Mouse (Mus musculus): ENCODE results near the gene Lamtor1. TPM values are rescaled to one million over a fixed set of nuclear protein-coding genes. Genes with fewer than 3 reads are reported as not detected.
A peak's percentile ranks its signal among the peaks of the same experiment; 100 is the strongest.

Lamtor1 gene
- 147 and 154 TPM in 2 replicates for polyA plus RNA-seq (2015; fragmentation: Nextera tagmentation; extraction: Ambion mirVana)

DNA sequence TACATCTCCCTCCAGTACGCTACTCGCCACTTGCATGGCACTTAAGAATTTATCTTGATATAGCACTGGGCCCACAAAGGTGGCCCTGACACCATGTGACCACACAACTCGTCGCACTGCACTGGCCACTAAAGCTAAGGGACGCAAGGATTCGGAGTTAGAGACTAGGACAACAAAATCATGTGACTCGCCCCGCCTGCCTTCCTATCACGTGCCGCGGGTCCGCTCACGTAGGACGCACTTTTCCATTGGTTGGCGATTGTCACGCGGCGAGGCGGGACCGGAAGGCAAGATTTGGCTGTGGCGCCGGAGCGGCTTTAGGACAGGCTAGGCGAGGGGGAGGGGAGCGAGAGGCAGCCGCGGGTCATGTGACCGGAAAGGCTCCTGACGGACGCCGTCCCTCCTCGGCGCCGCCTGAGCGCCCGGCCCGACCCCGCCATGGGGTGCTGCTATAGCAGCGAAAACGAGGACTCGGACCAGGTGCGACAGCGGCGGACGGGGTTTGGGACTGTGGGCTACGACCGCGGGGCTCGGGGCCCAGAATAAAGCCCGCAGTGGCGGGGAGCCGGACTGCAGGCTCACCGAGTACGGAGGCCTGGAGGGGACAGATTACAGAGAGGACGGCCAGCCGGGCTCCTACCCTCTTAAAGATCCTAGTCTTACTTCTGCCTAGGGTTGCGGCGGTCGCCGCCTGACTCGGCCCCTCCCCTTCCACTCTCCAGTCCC lies at the start of gene Lamtor1:
TSS of gene Lamtor1 (plus strand) at position 344 of the 726 bp plus-strand sequence.
- WGBS: under 1% methylated on average over 60 of the region's 61 CpGs
- peaks cover 8% of the 10 kb centered on the region for H3K4me1 ChIP-seq

DNA sequence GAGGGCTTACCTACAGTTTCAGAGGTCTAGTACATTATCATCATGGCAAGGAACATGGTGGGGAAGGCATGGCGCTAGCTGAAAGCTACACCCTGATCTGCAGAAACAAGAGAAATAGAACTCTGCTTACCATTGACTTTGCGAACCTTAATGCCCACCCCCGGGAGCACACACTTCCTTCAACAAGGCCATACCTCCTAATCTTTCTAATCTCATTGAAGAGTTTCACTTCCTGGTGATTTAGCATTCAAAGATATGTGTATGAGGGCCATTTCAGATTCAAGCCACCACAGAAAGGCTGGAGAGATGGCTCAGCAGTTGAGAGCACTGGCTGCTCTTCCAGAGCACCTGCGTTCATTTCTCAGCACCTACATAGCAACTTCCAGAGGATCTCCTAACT lies 48.6 kb upstream of the Lamtor1 start, which contains the start of gene Folr2:
TSS of gene Folr2 (minus strand) at position 101 of the 400 bp plus-strand sequence.
- H3K27ac ChIP-seq: 0 out of 2 replicates have a peak within 1 kb of the TSS, but pooled peaks have one; percentile 51
- H3K9me3 ChIP-seq: no peaks in the 10 kb centered on the region
- no peaks in the 10 kb centered on the region for H3K4me1 ChIP-seq
- H3K4me2 ChIP-seq: no peak within 1 kb of the TSS
- H3K9ac ChIP-seq: no peak within 1 kb of the TSS
- no peaks in the 10 kb centered on the region for H3K36me3 ChIP-seq
- H3K4me3 ChIP-seq (replicated peaks): no peak within 1 kb of the TSS
- ATAC-seq (ENCODE audit: insufficient read depth, low FRiP score, low read depth): no peak
- 87% methylated on average over 4 of the region's 4 CpGs for WGBS
- no peaks in the 10 kb centered on the region for H3K27me3 ChIP-seq (replicated peaks)

More for the DNA sequence above, at the start of gene Lamtor1:
- peak; percentile 98 for ATAC-seq (ENCODE audit: insufficient read depth, low FRiP score, low read depth)
- H3K9me3 ChIP-seq: no peaks in the 10 kb centered on the region
- H3K36me3 ChIP-seq: peaks cover 14% of the 10 kb centered on the region
- peak within 1 kb of the TSS; percentile 86 for H3K9ac ChIP-seq
- H3K4me2 ChIP-seq: peak within 1 kb of the TSS; percentile 72
- H3K27me3 ChIP-seq (replicated peaks): no peaks in the 10 kb centered on the region
- H3K27ac ChIP-seq: peak within 1 kb of the TSS; percentile 96
- peak within 1 kb of the TSS; percentile 80 for H3K4me3 ChIP-seq (replicated peaks)

DNA sequence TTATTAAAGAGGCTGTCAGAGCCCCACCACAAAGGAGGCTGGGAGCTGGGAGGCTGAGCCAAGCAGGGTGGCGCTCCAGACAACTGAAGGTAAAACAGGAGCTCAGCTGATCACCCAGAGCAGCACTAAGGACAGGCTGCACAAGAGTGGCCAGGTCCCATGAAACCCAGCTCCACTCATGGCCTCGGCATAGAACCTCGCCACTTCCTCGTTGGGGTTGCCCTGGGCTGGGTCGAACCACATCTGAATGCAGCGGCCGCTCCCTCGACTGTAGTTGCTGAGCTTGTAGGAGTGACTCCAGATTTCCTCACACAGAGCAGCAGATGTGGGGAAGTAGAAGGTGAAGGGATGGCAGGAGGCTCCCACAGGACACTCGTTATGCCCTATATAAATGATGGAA lies 47.3 kb upstream of the Lamtor1 start:
- no peak overlapping the region for H3K9ac ChIP-seq
- 0 out of 2 replicates have a peak overlapping the region, but pooled peaks have one; percentile 51 for H3K27ac ChIP-seq
- 63% methylated on average over 9 of the region's 9 CpGs for WGBS
- no peak overlapping the region for H3K4me2 ChIP-seq
- no peaks in the 10 kb centered on the region for H3K27me3 ChIP-seq (replicated peaks)
- no peaks in the 10 kb centered on the region for H3K9me3 ChIP-seq
- no peak; the same call in 1 of the 2 replicates for ATAC-seq (ENCODE audit: insufficient read depth, low FRiP score, low read depth)
- no peak overlapping the region for H3K4me3 ChIP-seq (replicated peaks)
- H3K4me1 ChIP-seq: no peaks in the 10 kb centered on the region
- H3K36me3 ChIP-seq: no peaks in the 10 kb centered on the region

DNA sequence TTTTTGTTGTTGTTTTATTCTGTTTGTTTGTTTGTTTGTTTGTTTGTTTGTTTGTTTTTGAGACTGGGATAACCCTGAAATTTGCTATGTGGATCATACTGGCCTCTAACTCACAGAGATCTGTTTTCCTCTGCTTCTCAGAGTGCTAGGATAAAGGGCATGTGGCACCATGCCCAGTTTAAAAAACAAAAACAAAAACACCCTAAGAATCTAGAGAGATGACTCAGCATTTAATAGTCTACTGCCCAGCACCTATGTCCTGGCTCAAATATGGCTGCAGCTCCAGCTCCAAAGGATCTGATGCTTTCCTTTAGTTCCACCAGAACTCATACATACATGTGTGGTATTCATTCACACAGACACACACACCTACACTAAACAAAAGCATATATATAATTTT lies 44.7 kb upstream of the Lamtor1 start:
- Histone ChIP-seq H3K9ac (no peak overlapping the region), H3K4me2 (no peak overlapping the region), H3K36me3 (no peaks in the 10 kb centered on the region), H3K4me3 (replicated peaks) (no peak overlapping the region), H3K4me1 (no peaks in the 10 kb centered on the region), H3K9me3 (no peaks in the 10 kb centered on the region), H3K27me3 (replicated peaks) (no peaks in the 10 kb centered on the region), H3K27ac (no peak overlapping the region)
- ATAC-seq (ENCODE audit: insufficient read depth, low FRiP score, low read depth): no peak

DNA sequence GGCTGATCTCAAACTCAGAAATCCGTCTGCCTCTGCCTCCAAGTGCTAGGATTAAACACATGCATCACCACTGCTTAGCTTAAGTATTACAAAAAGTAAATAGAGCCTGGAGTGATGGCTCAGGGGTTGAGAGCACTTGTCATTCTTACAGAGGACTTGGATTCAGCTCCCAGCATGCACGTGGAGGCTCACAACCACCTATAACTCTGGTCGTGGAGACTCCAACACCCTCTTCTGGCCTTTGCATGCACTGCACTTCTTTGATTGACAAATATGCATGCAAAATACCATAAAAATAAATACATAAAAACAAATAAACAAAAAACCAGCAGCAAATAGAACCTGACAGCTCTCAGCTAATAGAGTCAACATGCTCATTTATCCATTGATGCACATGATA lies 43.4 kb upstream of the Lamtor1 start:
- no peaks in the 10 kb centered on the region for H3K27me3 ChIP-seq (replicated peaks)
- no peak overlapping the region for H3K9ac ChIP-seq
- no peak for ATAC-seq (ENCODE audit: insufficient read depth, low FRiP score, low read depth)
- no peak overlapping the region for H3K27ac ChIP-seq
- H3K9me3 ChIP-seq: no peaks in the 10 kb centered on the region
- no peak overlapping the region for H3K4me3 ChIP-seq (replicated peaks)
- no peaks in the 10 kb centered on the region for H3K36me3 ChIP-seq
- 61% methylated on average over 3 of the region's 3 CpGs for WGBS
- no peak overlapping the region for H3K4me2 ChIP-seq
- H3K4me1 ChIP-seq: no peaks in the 10 kb centered on the region

DNA sequence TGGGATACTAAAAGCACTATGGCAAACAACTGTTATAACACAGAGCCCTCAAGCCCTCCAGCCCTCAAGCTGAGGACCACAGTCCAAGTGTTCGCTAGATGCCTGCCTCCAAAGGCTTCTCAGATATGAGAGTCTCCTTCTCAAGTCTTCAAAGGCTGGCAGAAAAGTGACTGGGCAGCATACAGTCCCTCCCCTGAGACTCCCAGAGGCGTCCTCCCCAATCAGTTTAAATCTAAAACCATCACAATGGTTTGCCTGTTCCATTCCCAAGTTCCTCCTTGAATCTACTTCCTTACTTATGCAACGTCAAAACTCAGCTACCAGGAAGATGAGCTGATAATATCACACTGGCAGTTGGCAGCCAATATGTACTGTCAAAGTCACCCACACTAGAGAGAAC lies 42.3 kb upstream of the Lamtor1 start, which contains the start of gene Anapc15:
TSS of gene Anapc15 (plus strand) at position 301 of the 400 bp plus-strand sequence.
- H3K4me1 ChIP-seq: no peaks in the 10 kb centered on the region
- no peak within 1 kb of the TSS for H3K27ac ChIP-seq
- H3K4me2 ChIP-seq: no peak within 1 kb of the TSS
- no peak for ATAC-seq (ENCODE audit: insufficient read depth, low FRiP score, low read depth)
- WGBS: 72% methylated on average over 3 of the region's 3 CpGs
- H3K36me3 ChIP-seq: no peaks in the 10 kb centered on the region
- no peaks in the 10 kb centered on the region for H3K9me3 ChIP-seq
- H3K4me3 ChIP-seq (replicated peaks): no peak within 1 kb of the TSS
- no peaks in the 10 kb centered on the region for H3K27me3 ChIP-seq (replicated peaks)
- H3K9ac ChIP-seq: no peak within 1 kb of the TSS

DNA sequence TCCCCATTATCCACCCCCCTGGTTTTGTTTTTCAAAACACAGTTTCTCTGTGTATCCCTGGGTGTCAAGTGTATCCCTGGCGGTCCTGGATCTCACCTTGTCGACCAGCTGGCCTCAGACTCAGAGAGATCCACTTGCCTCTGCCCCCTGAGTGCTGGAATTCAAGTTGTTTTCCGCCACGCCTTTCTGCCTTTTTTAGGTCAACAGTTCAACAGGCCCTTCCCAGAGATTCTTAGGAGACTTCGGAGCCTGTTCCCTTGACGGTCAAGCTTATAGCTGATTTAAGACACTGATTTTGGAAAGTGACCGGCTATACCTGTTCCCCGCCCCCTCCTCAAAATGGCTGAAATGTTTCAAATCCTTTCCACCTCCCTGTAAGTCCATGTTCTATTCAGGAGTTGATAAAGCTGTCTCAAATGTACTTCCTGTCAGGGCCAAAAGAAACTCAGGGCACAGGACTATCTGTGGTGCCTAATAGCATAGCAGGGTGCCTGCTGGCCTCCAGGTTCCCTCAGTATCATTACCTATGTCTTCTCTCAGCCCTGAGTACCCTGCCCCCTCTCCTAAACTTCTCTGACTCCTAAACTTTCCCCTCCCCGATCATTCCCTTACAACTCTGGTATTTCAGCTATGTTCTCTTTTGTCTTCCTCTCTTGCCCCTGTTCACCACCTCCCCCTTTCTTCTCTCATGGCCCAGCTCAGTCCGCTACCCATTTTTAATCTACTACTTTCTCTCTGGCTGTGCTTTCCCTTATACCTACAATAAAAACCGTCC lies 39.0 kb upstream of the Lamtor1 start:
- no peak for ATAC-seq (ENCODE audit: insufficient read depth, low FRiP score, low read depth)
- H3K36me3 ChIP-seq: no peaks in the 10 kb centered on the region
- H3K4me1 ChIP-seq: no peaks in the 10 kb centered on the region
- no peak overlapping the region for H3K4me2 ChIP-seq
- H3K9me3 ChIP-seq: no peaks in the 10 kb centered on the region
- no peak overlapping the region for H3K4me3 ChIP-seq (replicated peaks)
- no peaks in the 10 kb centered on the region for H3K27me3 ChIP-seq (replicated peaks)
- H3K27ac ChIP-seq: no peak overlapping the region
- H3K9ac ChIP-seq: no peak overlapping the region
- 82% methylated on average over 11 of the region's 11 CpGs for WGBS

DNA sequence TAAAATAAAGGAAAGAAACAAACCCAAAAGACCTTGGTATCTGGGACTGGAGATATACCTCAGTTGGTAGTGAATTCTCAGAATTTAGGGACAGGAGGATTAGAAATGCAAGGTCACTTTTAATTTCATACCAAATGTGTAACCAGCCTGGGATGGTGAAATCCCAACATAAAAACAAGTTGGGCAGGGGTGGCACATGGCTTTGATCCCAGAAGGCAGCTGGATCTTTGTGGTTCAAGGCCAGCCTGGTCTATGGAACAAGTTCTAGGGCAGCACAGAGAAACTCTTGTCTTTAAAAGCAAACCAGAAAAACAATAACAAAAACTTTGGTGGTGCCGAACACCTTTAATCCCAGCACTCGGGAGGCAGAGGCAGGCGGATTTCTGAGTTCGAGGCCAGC lies 38.2 kb upstream of the Lamtor1 start:
- H3K4me3 ChIP-seq (replicated peaks): no peak overlapping the region
- H3K9me3 ChIP-seq: no peaks in the 10 kb centered on the region
- H3K27ac ChIP-seq: no peak overlapping the region
- no peaks in the 10 kb centered on the region for H3K27me3 ChIP-seq (replicated peaks)
- WGBS: 92% methylated on average over 4 of the region's 4 CpGs
- H3K36me3 ChIP-seq: no peaks in the 10 kb centered on the region
- H3K4me2 ChIP-seq: no peak overlapping the region
- H3K9ac ChIP-seq: no peak overlapping the region
- ATAC-seq (ENCODE audit: insufficient read depth, low FRiP score, low read depth): no peak
- no peaks in the 10 kb centered on the region for H3K4me1 ChIP-seq

DNA sequence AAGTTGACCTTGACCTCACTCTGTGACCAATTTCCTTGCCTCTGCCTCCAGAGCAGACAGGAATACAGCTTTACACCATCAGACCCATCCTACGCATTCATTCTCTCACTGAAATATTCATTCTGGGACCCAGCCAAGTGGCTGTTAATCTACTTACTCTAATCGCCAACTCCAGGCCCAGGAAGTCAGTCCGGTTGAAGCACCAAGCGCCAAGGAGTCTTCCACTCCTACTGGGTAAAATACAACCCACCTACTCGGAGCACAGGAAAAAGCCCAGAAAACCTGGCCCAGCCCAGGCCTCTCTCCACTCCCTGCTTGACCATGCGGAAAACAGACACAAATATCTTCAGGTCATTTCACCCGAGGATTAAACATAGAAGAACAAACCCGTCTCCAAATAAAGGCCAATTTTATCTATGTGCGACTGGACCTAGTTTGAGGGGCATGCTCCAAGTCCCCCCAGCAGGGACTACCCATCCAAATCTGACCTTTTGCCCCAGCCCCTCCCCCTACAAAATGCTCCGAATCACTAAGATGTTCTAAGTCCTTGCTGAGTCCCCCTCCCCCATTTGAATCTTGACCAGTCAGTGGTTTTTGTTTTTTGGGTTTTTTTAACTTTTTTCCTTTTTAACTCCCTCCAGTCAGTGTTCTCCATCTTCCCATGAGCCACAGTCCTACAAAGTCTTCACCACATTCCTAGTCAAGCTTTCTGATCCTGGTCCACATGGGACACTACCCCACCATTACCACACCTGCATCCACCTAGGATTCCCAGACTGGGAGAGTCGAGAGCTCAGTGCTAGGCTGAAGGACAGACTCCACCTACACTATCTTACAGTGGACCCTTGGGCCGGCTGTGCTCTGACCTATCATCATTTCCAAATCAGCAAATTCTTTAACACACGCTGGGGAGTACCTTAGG lies 37.2 kb upstream of the Lamtor1 start:
- no peak overlapping the region for H3K4me2 ChIP-seq
- no peaks in the 10 kb centered on the region for H3K27me3 ChIP-seq (replicated peaks)
- H3K4me3 ChIP-seq (replicated peaks): no peak overlapping the region
- H3K4me1 ChIP-seq: no peaks in the 10 kb centered on the region
- H3K36me3 ChIP-seq: no peaks in the 10 kb centered on the region
- no peak overlapping the region for H3K27ac ChIP-seq
- H3K9me3 ChIP-seq: no peaks in the 10 kb centered on the region
- H3K9ac ChIP-seq: no peak overlapping the region
- ATAC-seq (ENCODE audit: insufficient read depth, low FRiP score, low read depth): no peak
- 69% methylated on average over 13 of the region's 13 CpGs for WGBS

DNA sequence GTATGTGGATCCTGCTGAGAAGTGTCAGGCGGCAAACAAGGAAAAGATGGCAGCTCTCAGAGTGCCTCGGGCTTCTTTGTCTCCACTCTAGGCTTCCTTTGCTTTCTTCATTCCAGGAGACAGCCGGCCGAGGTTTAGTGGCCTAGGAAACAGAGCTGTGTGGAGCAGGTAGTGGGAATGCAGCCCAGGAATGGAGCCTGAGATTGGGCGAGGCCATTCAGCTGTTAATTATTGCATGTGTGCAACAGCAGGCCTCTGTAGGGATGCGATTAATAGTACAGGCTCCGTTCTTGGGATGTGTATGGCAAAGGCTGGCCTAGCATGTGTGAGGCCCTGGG lies 36.6 kb upstream of the Lamtor1 start:
- Histone ChIP-seq H3K9me3 (no peaks in the 10 kb centered on the region), H3K27ac (no peak overlapping the region), H3K9ac (no peak overlapping the region), H3K27me3 (replicated peaks) (no peaks in the 10 kb centered on the region), H3K36me3 (no peaks in the 10 kb centered on the region), H3K4me2 (no peak overlapping the region), H3K4me3 (replicated peaks) (no peak overlapping the region), H3K4me1 (no peaks in the 10 kb centered on the region)
- no peak for ATAC-seq (ENCODE audit: insufficient read depth, low FRiP score, low read depth)
- WGBS: 74% methylated on average over 7 of the region's 7 CpGs

DNA sequence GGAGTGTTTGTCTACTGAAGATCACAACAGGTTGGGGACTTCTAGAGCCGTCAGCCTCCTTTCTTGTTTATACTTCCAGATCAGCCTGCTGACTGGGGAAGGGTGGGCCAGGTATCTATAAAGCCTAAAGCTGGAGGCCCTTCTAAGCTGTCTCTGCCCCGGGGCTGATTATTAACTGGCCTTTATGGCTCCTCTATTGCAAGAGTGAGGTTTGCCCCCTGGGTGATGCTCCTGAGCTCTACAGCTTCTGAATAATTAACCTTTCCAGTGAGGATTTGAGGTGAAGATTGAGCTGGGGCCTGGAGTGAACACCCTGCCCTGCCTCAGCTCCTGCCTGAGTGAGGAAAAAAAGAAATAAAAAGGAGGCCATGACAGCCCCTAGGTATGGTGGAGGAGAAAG lies 35.1 kb upstream of the Lamtor1 start, which contains the start of gene Folr1:
TSS of gene Folr1 (minus strand) at position 160 of the 400 bp plus-strand sequence.
- no peak for ATAC-seq (ENCODE audit: insufficient read depth, low FRiP score, low read depth)
- H3K27me3 ChIP-seq (replicated peaks): no peaks in the 10 kb centered on the region
- no peak within 1 kb of the TSS for H3K9ac ChIP-seq
- H3K9me3 ChIP-seq: no peaks in the 10 kb centered on the region
- no peaks in the 10 kb centered on the region for H3K36me3 ChIP-seq
- H3K4me3 ChIP-seq (replicated peaks): no peak within 1 kb of the TSS
- no peak within 1 kb of the TSS for H3K27ac ChIP-seq
- no peaks in the 10 kb centered on the region for H3K4me1 ChIP-seq
- no peak within 1 kb of the TSS for H3K4me2 ChIP-seq
- 64% methylated on average over 2 of the region's 2 CpGs for WGBS

All from stomach, embryonic 15.5 days (tissue).